Mouse (Mus musculus): Measurements from ENCODE around the gene Pqbp1. TPM values are rescaled to one million over a fixed set of nuclear protein-coding genes. Genes with fewer than 3 reads are reported as not detected.

Pqbp1 gene
- 117 and 124 TPM in 2 replicates for polyA plus RNA-seq (2015; fragmentation: Nextera tagmentation; extraction: Ambion mirVana)

- Histone ChIP-seq H3K36me3 (peaks cover 22% of the 10 kb centered on the region), H3K27ac (peak within 1 kb of the TSS; percentile 85), H3K4me3 (peak within 1 kb of the TSS; percentile 56), H3K4me2 (peak within 1 kb of the TSS; percentile 48), H3K4me1 (0 out of 2 replicates have a peak, but pooled peaks cover 6% of the 10 kb centered on the region), H3K9ac (peak within 1 kb of the TSS; percentile 47), H3K27me3 (no peaks in the 10 kb centered on the region), H3K9me3 (no peaks in the 10 kb centered on the region)
- 15% methylated on average over 59 of the region's 62 CpGs for WGBS
- ATAC-seq (ENCODE audit: insufficient number of reproducible peaks, low FRiP score, low TSS enrichment, low read depth): peak; percentile 97
These were observed at the start of gene Pqbp1, which contains the start of gene Timm17b for GRCm38 (mm10) chrX:7898880-7899874. TSS of gene Pqbp1 (minus strand) at chrX:7899269. TSS of gene Timm17b (plus strand) at chrX:7899357.

- 18% methylated on average over 38 of the region's 38 CpGs for WGBS
- Histone ChIP-seq H3K27me3 (no peaks in the 10 kb centered on the region), H3K9me3 (no peaks in the 10 kb centered on the region), H3K4me1 (no peaks in the 10 kb centered on the region), H3K4me3 (peak overlapping the region; percentile 47), H3K36me3 (no peaks in the 10 kb centered on the region), H3K9ac (no peak overlapping the region), H3K27ac (peak overlapping the region; percentile 61), H3K4me2 (peak overlapping the region; percentile 53)
- peak; percentile 98; the same call in 1 of the 2 replicates for ATAC-seq (ENCODE audit: insufficient number of reproducible peaks, low FRiP score, low TSS enrichment, low read depth)
These were observed 48.9 kb upstream of the Pqbp1 start for GRCm38 (mm10) chrX:7947900-7948492.

GRCm38 (mm10) chrX:7947108-7947899 is 48.2 kb upstream of the Pqbp1 start, which contains the start of gene Hdac6:
TSS of gene Hdac6 (minus strand) at chrX:7947889.
- H3K9me3 ChIP-seq: no peaks in the 10 kb centered on the region
- peak within 1 kb of the TSS; percentile 47 for H3K4me3 ChIP-seq
- peak; percentile 25; the same call in 1 of the 2 replicates for ATAC-seq (ENCODE audit: insufficient number of reproducible peaks, low FRiP score, low TSS enrichment, low read depth)
- 22% methylated on average over 36 of the region's 37 CpGs for WGBS
- H3K9ac ChIP-seq: peak within 1 kb of the TSS; percentile 20; the same call in 1 of the 2 replicates
- H3K27ac ChIP-seq: peak within 1 kb of the TSS; percentile 61
- H3K4me1 ChIP-seq: no peaks in the 10 kb centered on the region
- H3K36me3 ChIP-seq: no peaks in the 10 kb centered on the region
- peak within 1 kb of the TSS; percentile 53 for H3K4me2 ChIP-seq
- no peaks in the 10 kb centered on the region for H3K27me3 ChIP-seq

- WGBS: 70% methylated on average over 8 of the region's 8 CpGs
These were observed 46.5 kb upstream of the Pqbp1 start for GRCm38 (mm10) chrX:7945618-7946017.

GRCm38 (mm10) chrX:7937667-7938066 is 38.6 kb upstream of the Pqbp1 start:
- Histone ChIP-seq H3K27ac (no peak overlapping the region), H3K4me1 (no peaks in the 10 kb centered on the region), H3K9me3 (no peaks in the 10 kb centered on the region), H3K27me3 (no peaks in the 10 kb centered on the region), H3K9ac (no peak overlapping the region), H3K4me3 (no peak overlapping the region), H3K4me2 (no peak overlapping the region), H3K36me3 (peaks cover 16% of the 10 kb centered on the region; the same call in 1 of the 2 replicates)
- no peak for ATAC-seq (ENCODE audit: insufficient number of reproducible peaks, low FRiP score, low TSS enrichment, low read depth)
- WGBS: 92% methylated on average over 6 of the region's 6 CpGs

More at GRCm38 (mm10) chrX:7945618-7946017, 46.5 kb upstream of the Pqbp1 start:
- H3K9ac ChIP-seq: no peak overlapping the region
- no peaks in the 10 kb centered on the region for H3K27me3 ChIP-seq
- no peak overlapping the region for H3K27ac ChIP-seq
- H3K9me3 ChIP-seq: no peaks in the 10 kb centered on the region
- no peak for ATAC-seq (ENCODE audit: insufficient number of reproducible peaks, low FRiP score, low TSS enrichment, low read depth)
- H3K36me3 ChIP-seq: no peaks in the 10 kb centered on the region
- H3K4me3 ChIP-seq: no peak overlapping the region
- no peaks in the 10 kb centered on the region for H3K4me1 ChIP-seq
- H3K4me2 ChIP-seq: no peak overlapping the region

GRCm38 (mm10) chrX:7936874-7937273 is 37.8 kb upstream of the Pqbp1 start:
- peaks cover 16% of the 10 kb centered on the region; the same call in 1 of the 2 replicates for H3K36me3 ChIP-seq
- H3K9me3 ChIP-seq: no peaks in the 10 kb centered on the region
- H3K27me3 ChIP-seq: no peaks in the 10 kb centered on the region
- no peak overlapping the region for H3K4me2 ChIP-seq
- no peak overlapping the region for H3K27ac ChIP-seq
- H3K4me3 ChIP-seq: no peak overlapping the region
- WGBS: 48% methylated on average over 10 of the region's 11 CpGs
- H3K9ac ChIP-seq: no peak overlapping the region
- ATAC-seq (ENCODE audit: insufficient number of reproducible peaks, low FRiP score, low TSS enrichment, low read depth): no peak
- H3K4me1 ChIP-seq: no peaks in the 10 kb centered on the region

GRCm38 (mm10) chrX:7928270-7928790 is 29.3 kb upstream of the Pqbp1 start, which contains the start of gene Eras:
TSS of gene Eras (minus strand) at chrX:7928607.
- ATAC-seq (ENCODE audit: insufficient number of reproducible peaks, low FRiP score, low TSS enrichment, low read depth): no peak
- WGBS: 21% methylated on average over 19 of the region's 19 CpGs

GRCm38 (mm10) chrX:7927116-7927515 is 28.0 kb upstream of the Pqbp1 start:
- Histone ChIP-seq H3K9me3 (no peaks in the 10 kb centered on the region), H3K27me3 (peaks cover 44% of the 10 kb centered on the region), H3K4me2 (no peak overlapping the region), H3K9ac (no peak overlapping the region), H3K4me3 (no peak overlapping the region), H3K4me1 (peaks cover 5% of the 10 kb centered on the region; the same call in 1 of the 2 replicates), H3K27ac (no peak overlapping the region), H3K36me3 (peaks cover 19% of the 10 kb centered on the region)
- no peak for ATAC-seq (ENCODE audit: insufficient number of reproducible peaks, low FRiP score, low TSS enrichment, low read depth)
- WGBS: 31% methylated on average over 10 of the region's 10 CpGs

More at GRCm38 (mm10) chrX:7928270-7928790, 29.3 kb upstream of the Pqbp1 start, which contains the start of gene Eras:
- H3K27me3 ChIP-seq: peaks cover 32% of the 10 kb centered on the region
- H3K4me1 ChIP-seq: no peaks in the 10 kb centered on the region
- H3K36me3 ChIP-seq: peaks cover 24% of the 10 kb centered on the region
- H3K27ac ChIP-seq: no peak within 1 kb of the TSS
- H3K4me2 ChIP-seq: no peak within 1 kb of the TSS
- no peak within 1 kb of the TSS for H3K9ac ChIP-seq
- H3K9me3 ChIP-seq: no peaks in the 10 kb centered on the region
- H3K4me3 ChIP-seq: no peak within 1 kb of the TSS

- 66% methylated on average over 6 of the region's 6 CpGs for WGBS
- peaks cover 15% of the 10 kb centered on the region for H3K36me3 ChIP-seq
- no peak for ATAC-seq (ENCODE audit: insufficient number of reproducible peaks, low FRiP score, low TSS enrichment, low read depth)
These were observed 27.2 kb upstream of the Pqbp1 start for GRCm38 (mm10) chrX:7926266-7926665.

GRCm38 (mm10) chrX:7922032-7922431 is 23.0 kb upstream of the Pqbp1 start:
- ATAC-seq (ENCODE audit: insufficient number of reproducible peaks, low FRiP score, low TSS enrichment, low read depth): no peak
- H3K9ac ChIP-seq: no peak overlapping the region

More at GRCm38 (mm10) chrX:7926266-7926665, 27.2 kb upstream of the Pqbp1 start:
- no peak overlapping the region for H3K4me3 ChIP-seq
- H3K4me1 ChIP-seq: peaks cover 9% of the 10 kb centered on the region
- peaks cover 52% of the 10 kb centered on the region for H3K27me3 ChIP-seq
- no peak overlapping the region for H3K27ac ChIP-seq
- H3K9me3 ChIP-seq: no peaks in the 10 kb centered on the region
- no peak overlapping the region for H3K4me2 ChIP-seq
- no peak overlapping the region for H3K9ac ChIP-seq

More at GRCm38 (mm10) chrX:7922032-7922431, 23.0 kb upstream of the Pqbp1 start:
- Histone ChIP-seq H3K27ac (no peak overlapping the region), H3K27me3 (peaks cover 62% of the 10 kb centered on the region), H3K4me3 (peak overlapping the region; percentile 25), H3K36me3 (no peaks in the 10 kb centered on the region), H3K4me1 (peaks cover 9% of the 10 kb centered on the region), H3K4me2 (peak overlapping the region; percentile 45), H3K9me3 (no peaks in the 10 kb centered on the region)
- 17% methylated on average over 46 of the region's 48 CpGs for WGBS

All from limb, embryonic 15.5 days (tissue).